Mouse (Mus musculus) neutrophil, adult 5-6 weeks (primary cell): ENCODE measurements around the gene Hsbp1. TPM values are rescaled to one million over a fixed set of nuclear protein-coding genes. Genes with fewer than 3 reads are reported as not detected.
A peak's percentile ranks its signal among the peaks of the same experiment; 100 is the strongest.

ENCODE experiments used
- ATAC-seq: fragments of 151-379, 151-347 bp; 2 replicates; pipeline ENCODE4 v1.8.0; 2017; ENCODE audit warnings: mild to moderate bottlenecking, moderate TSS enrichment; ENCODE audit not compliant: insufficient number of reproducible peaks, poor library complexity, low FRiP score, severe bottlenecking; ENCODE audit errors: extremely low read depth
- total RNA-seq: library from RNA; stranded (forward); fragments of 200-1000 nt; gene quantifications from 2 replicates; pipeline ENCODE4 v1.2.3, GENCODE M21; 2017

Gene Hsbp1
- total RNA-seq, 1 experiment from 2014 or later, result 82.5 TPM

DNA sequence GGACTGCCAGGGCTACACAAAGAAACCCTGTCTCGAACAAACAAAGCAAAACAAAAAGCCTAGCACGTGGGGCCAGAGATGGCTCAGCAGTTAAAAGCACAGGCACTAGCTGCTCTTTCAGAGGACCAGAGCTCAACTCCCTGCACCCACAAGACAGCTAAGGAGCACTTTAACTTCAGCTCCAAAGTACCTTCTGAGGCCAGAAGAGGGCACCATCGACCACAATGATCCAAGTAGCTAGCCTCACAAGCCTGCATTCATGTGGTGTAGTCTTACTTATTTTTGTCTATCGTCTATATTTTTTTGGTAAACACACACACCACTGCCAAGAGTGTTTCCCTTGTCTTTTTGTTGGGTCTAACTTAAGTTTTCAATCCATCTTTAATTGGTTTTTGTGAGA lies 36.3 kb downstream of the Hsbp1 start:
- peak; percentile 69; the same call in 1 of the 2 replicates for ATAC-seq

DNA sequence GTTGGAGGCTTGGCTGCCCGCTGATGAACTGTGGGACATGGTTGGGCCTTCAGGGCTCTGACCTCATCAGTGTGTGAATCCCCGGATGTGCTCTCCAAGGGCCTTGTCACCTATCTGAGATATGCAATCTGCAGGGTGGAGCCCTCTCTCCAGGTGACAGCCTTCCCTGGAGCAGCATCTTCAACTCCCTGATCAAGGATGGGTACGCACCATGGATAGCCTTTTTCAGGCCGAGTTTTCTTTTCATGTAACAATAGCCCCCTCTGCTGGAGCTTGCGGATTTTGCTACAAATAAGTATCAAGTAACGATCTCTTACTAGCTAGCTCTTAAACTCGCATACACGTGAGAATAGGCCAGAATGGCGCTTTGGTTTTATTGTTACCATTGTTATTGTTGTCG lies 40.2 kb downstream of the Hsbp1 start:
- peak; percentile 57; the same call in 1 of the 2 replicates for ATAC-seq

DNA sequence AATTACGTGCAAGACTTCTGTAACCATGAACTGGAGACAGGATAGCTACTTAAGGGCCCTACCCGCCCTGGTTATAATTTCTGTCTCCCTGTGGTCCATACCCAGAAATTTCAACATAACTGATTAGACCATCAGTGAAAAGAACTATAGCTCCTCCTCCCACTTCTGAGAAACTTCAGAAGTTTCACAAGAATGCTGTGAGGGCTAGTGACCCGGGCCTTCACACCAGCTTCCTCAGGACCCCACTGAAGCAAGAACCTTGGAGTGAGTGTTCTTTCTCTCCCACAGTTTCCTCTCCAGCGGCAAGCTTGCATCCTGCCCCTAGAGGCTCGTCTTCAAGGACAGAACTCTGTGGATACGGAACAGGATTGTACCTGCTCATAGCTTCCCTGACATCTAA lies 41.6 kb downstream of the Hsbp1 start:
- no peak for ATAC-seq

DNA sequence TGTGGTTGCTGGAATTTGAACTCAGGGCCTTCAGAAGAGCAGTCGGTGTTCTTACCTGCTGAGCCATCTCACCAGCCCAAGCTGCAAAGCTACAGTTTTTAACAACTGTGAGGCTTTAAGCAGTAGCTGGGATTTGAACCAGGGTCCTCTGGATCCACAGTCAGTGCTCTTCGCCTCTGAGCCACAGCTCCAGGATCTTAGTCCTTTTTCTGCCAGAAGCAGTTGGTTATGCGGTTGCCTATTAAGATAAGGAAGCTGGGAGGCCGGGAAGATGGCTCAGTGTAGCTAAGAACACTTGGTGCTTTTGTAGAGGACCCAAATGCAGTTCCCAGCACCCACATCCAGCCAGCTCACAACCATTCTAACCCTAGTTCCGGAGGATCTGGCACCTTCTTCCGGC lies 42.7 kb downstream of the Hsbp1 start:
- ATAC-seq, result no peak

DNA sequence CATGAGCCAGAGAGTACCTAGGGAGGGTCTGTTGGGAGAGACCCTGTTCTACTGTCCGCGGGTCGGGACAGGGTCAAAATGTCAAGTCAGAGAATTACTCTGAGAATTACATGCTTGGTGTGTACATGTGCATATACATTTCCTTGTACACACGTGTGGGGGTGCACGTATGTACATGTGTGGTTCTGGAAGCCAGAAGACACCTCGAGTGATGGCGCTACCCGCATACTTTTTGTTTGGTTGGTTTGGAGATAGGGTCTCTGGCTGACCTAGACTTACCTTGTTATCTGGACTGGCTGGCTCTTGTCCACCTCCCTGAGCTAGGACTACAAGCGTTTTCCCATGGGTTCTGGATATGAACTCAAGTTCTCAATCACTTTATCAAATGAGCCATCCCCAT lies 49.8 kb downstream of the Hsbp1 start:
- ATAC-seq, result no peak

DNA sequence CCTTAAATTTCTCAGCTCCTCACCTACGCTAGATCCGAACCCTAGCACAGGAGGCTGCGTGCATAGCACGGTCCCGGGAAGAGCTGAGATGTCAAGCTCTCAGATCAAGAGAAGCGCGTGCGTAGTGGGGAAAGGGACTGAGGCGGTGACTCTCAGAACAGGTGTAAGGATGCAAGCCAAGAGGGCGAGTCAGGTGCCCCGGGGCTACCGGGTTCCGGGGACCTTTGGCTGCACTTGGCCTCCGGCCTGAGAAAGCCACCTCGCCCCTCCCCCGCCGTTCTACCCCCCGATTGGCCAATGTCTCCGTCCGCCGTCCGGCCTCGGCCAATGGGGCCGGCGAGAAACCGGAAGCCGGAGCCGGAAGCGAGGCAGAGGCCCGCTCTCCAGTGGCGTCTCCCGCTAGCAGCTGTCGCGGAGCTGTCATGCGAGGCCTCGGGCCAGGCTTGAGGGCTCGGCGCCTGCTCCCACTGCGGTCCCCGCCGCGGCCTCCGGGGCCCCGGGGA lies 50.3 kb downstream of the Hsbp1 start, which contains the start of gene Mlycd:
Gene Mlycd, plus strand, starts transcription at position 355 of the 503 bp plus-strand sequence.
- ATAC-seq, result peak; percentile 90

DNA sequence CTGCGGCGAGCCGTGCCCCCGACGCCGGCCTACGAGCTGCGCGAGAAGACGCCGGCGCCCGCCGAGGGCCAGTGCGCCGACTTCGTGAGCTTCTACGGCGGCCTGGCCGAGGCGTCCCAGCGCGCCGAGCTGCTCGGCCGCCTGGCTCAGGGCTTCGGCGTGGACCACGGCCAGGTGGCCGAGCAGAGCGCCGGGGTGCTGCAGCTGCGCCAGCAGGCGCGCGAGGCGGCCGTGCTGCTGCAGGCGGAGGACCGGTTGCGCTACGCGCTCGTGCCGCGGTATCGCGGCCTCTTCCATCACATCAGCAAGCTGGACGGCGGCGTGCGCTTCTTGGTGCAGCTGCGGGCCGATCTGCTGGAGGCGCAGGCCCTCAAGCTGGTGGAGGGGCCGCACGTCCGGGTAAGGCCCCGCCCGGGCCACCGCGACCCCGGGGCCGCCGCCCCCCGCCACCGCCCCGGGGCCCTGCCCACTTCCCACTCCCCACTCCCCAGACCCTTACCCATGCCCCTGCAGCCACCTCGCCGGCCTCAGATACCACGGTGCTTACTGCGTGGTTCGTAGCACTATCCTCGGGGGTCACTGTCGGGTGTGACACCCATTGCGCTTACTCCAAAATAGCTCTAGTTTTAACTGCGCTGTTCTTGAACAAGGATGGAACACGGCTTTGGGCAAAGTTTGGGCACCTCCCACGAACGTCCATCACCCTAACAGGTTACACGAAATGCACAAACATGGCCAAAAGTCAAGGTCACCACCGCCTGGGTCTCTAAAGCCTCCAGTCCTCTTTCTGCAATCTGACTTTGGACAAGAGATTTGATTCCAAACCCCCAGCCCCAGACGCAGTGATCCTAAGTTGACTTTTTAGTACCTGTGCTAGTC lies 51.0 kb downstream of the Hsbp1 start:
- ATAC-seq, result no peak

Other genes with a start within 250 kb of the Hsbp1 start
- gene Mlycd, start 50.4 kb downstream of the Hsbp1 start, total RNA-seq, result 10.9 and 11.8 TPM in 2 replicates
- gene Osgin1, start 89.6 kb downstream of the Hsbp1 start, total RNA-seq, result 33.6 and 37.2 TPM in 2 replicates
- not detected in 2 replicates for gene Necab2, start 102.2 kb downstream of the Hsbp1 start, total RNA-seq
- not detected in 2 replicates for gene Slc38a8, start 157.2 kb downstream of the Hsbp1 start, total RNA-seq
- 61.6 and 76.2 TPM in 2 replicates for gene Mbtps1, start 214.2 kb downstream of the Hsbp1 start, total RNA-seq
- 59.0 and 60.7 TPM in 2 replicates for gene Hsdl1, start 230.7 kb downstream of the Hsbp1 start, total RNA-seq
- gene Dnaaf1, start 230.7 kb downstream of the Hsbp1 start, total RNA-seq, result not detected in 2 replicates